Mouse (Mus musculus) myocyte (in vitro differentiated cells): ENCODE data around the gene Ugt1a7c.
"Not testable (repeated sequence)": the region's sequence is repeated elsewhere in the genome, so short reads cannot be mapped to it uniquely, and the experiment has no call there.

Experiments
- MYOD1 ChIP-seq, 3 experiments: IDR thresholded peaks; one replicate each; pipeline ENCODE4 v1.6.1; 2011; ENCODE audit warnings: control low read depth in 2 of 3, low read depth in 2 of 3, mild to moderate bottlenecking in 2 of 3, moderate library complexity in 1 of 3; ENCODE audit not compliant: insufficient read length in 2 of 3, control insufficient read depth in 1 of 3
- MYOG ChIP-seq, 3 experiments: IDR thresholded peaks; one replicate each; pipeline ENCODE4 v1.6.1; 2011; ENCODE audit warnings: control low read depth in 2 of 3, low read depth in 2 of 3, mild to moderate bottlenecking in 2 of 3; ENCODE audit not compliant: insufficient read length in 2 of 3, control insufficient read depth in 1 of 3, insufficient read depth in 1 of 3
- POLR2A ChIP-seq: IDR thresholded peaks from one replicate; pipeline ENCODE4 v1.6.1; 2011; ENCODE audit warnings: low read depth, mild to moderate bottlenecking, control low read depth, moderate library complexity; ENCODE audit not compliant: insufficient read length
- USF1 ChIP-seq: IDR thresholded peaks from one replicate; pipeline ENCODE4 v1.6.1; 2011; ENCODE audit warnings: low read depth, mild to moderate bottlenecking, control low read depth, moderate library complexity

DNA sequence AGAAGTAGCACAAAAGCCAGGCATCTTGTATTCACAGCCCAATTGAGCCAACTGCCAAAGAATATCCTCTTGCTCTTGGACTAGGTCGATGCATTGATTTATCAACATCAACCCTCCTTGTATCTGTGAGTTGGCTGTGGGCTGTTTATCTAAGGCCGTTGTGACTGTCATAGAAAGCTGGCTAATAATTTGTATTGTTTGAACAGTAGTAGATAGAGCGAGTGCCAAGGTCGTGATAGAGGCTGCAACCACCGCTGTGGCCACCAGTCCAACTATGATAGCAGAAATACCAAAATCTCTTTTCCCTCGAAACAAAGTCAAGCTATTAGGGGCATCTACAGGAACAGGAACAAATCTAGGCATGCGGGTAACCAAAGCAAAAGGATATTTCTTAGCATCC lies 77.3 kb downstream of the Ugt1a7c start:
- not testable (repeated sequence) for TF ChIP-seq USF1; MYOG (IDR thresholded peaks at IDR 0.05; ENCODE audit: control insufficient read depth in 1 of 3, insufficient read depth in 1 of 3, insufficient read length in 2 of 3, low read depth in 2 of 3); POLR2A; MYOD1 (IDR thresholded peaks at IDR 0.05; ENCODE audit: control insufficient read depth in 1 of 3, insufficient read length in 2 of 3, low read depth in 2 of 3)
